Mouse (Mus musculus) cortical plate, adult 2 months (tissue): ENCODE results near the gene Hmgxb4.

ENCODE experiments used
- CTCF ChIP-seq: fragments of 200-500 bp; IDR thresholded peaks from 2 replicates; pipeline ENCODE4 v1.5.1; 2011; ENCODE audit warnings: mild to moderate bottlenecking, control low read depth, low read length; ENCODE audit not compliant: insufficient read depth; ENCODE audit errors: extremely low read depth
- POLR2A ChIP-seq: fragments of 200-500 bp; IDR thresholded peaks from 2 replicates; pipeline ENCODE4 v1.6.1; 2011; ENCODE audit warnings: mild to moderate bottlenecking, low read length, control low read depth; ENCODE audit not compliant: insufficient read depth; ENCODE audit errors: extremely low read depth

DNA sequence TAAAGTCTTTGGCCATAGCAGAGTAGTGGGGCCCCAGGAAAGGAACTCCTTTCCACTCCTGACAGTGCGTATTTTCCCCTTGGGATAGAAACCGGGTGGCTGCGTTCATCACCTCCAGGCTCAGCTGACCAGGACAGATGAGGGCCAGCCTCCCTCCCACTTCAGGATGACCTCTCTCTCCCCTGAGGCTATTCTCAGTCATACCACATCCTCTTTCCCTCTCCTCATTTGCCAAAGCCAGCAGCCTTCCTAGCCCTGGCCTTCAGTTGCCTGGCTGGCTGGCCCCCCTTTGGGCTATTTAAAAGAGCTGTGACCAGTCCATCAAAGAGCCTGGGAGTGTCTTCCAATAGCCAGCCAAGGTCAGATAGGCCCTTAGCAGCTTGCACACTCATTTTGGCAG, 70.1 kb downstream of the Hmgxb4 start:
- TF ChIP-seq CTCF (no peak), POLR2A (no peak)
